Mouse (Mus musculus) forebrain, embryonic 11.5 days (tissue): ENCODE data around the gene Eif4h. TPM values are rescaled to one million over a fixed set of nuclear protein-coding genes. Genes with fewer than 3 reads are reported as not detected.

Experiments
- ATAC-seq: fragments of 200-750 bp; cut with Nextera tagmentation; replicated peaks from 2 replicates; pipeline ENCODE4 v1.8.0; 2017; ENCODE audit warnings: moderate TSS enrichment; ENCODE audit not compliant: low FRiP score
- DNase-seq: peaks from one replicate; pipeline ENCODE4 v3.0.0-alpha.2; 2017; ENCODE audit warnings: low spot score
- H3K27ac ChIP-seq: fragments of 300-500 bp; sonication (generic); 2 replicates; pipeline ENCODE4 v1.5.1; 2014; ENCODE audit warnings: low read depth, low read length
- H3K27me3 ChIP-seq: fragments of 300-500 bp; sonication (generic); 2 replicates; pipeline ENCODE4 v1.6.1; 2014; ENCODE audit warnings: mild to moderate bottlenecking, low read length, mixed read lengths; ENCODE audit not compliant: control insufficient read depth, insufficient read depth
- H3K36me3 ChIP-seq: fragments of 300-500 bp; sonication (generic); 2 replicates; pipeline ENCODE4 v1.6.1; 2014; ENCODE audit warnings: mild to moderate bottlenecking, low read length, moderate library complexity, mixed read lengths; ENCODE audit not compliant: control insufficient read depth, insufficient read depth
- H3K4me1 ChIP-seq: fragments of 300-500 bp; sonication (generic); replicated peaks from 2 replicates; pipeline ENCODE4 v1.6.1; 2014; ENCODE audit warnings: low read length, mixed read lengths; ENCODE audit not compliant: control insufficient read depth, insufficient read depth
- H3K4me2 ChIP-seq: fragments of 300-500 bp; sonication (generic); 2 replicates; pipeline ENCODE4 v1.6.1; 2014; ENCODE audit warnings: low read depth, mild to moderate bottlenecking, low read length, moderate library complexity, mixed read lengths; ENCODE audit not compliant: severe bottlenecking
- H3K4me3 ChIP-seq: fragments of 300-500 bp; sonication (generic); 2 replicates; pipeline ENCODE4 v1.5.1; 2014; ENCODE audit warnings: low read depth, low read length
- H3K9ac ChIP-seq: fragments of 300-500 bp; sonication (generic); 2 replicates; pipeline ENCODE4 v1.6.1; 2014; ENCODE audit warnings: low read length
- H3K9me3 ChIP-seq: fragments of 300-500 bp; sonication (generic); 2 replicates; pipeline ENCODE4 v1.6.1; 2016; ENCODE audit warnings: low read length, mixed read lengths; ENCODE audit not compliant: control insufficient read depth
- WGBS: fragments of 180-500 bp; shearing (Covaris S2); extraction: QIAGEN DNeasy Blood & Tissue Kit; methylation state at CpG from one replicate; pipeline ENCODE4 v1.1.7; 2014; 5-methylcytosine and 5-hydroxymethylcytosine counted together
- polyA plus RNA-seq: library from polyadenylated mRNA; unstranded; fragments of >200 nt; fragmentation: Nextera tagmentation; extraction: Ambion mirVana; gene quantifications from 2 replicates; pipeline ENCODE4 v1.2.1, GENCODE M21; 2014

Gene Eif4h
- polyA plus RNA-seq, 1 experiment from 2014 or later, result 493 TPM

- peaks cover 5% of the 10 kb centered on the region for H3K4me1 ChIP-seq
- no peaks in the 10 kb centered on the region for H3K9me3 ChIP-seq
- ATAC-seq (no peak), DNase-seq (no peak)
- H3K4me2 ChIP-seq, result peak overlapping the region; percentile 71; the same call in 1 of the 2 replicates
- H3K9ac ChIP-seq, result no peak overlapping the region; the same call in 1 of the 2 replicates
- H3K4me3 ChIP-seq, result peak overlapping the region; percentile 85
- no peaks in the 10 kb centered on the region for H3K27me3 ChIP-seq
- no peaks in the 10 kb centered on the region; the same call in 1 of the 2 replicates for H3K36me3 ChIP-seq
- 83% methylated on average over 3 of the region's 3 CpGs for WGBS
- H3K27ac ChIP-seq, result no peak overlapping the region
Observed at GRCm38 (mm10) chr5:134583884-134584213, 55.4 kb downstream of the Eif4h start.

GRCm38 (mm10) chr5:134583006-134583883 is 56.0 kb downstream of the Eif4h start:
- H3K4me2 ChIP-seq, result peak overlapping the region; percentile 71
- H3K9me3 ChIP-seq, result no peaks in the 10 kb centered on the region
- peak overlapping the region; percentile 82 for H3K9ac ChIP-seq
- H3K4me3 ChIP-seq, result peak overlapping the region; percentile 85
- ATAC-seq, result no peak
- WGBS, result 34% methylated on average over 15 of the region's 15 CpGs
- H3K36me3 ChIP-seq, result no peaks in the 10 kb centered on the region
- no peaks in the 10 kb centered on the region for H3K27me3 ChIP-seq
- H3K4me1 ChIP-seq, result peaks cover 5% of the 10 kb centered on the region
- no peak overlapping the region for H3K27ac ChIP-seq
- DNase-seq, result no peak

GRCm38 (mm10) chr5:134582221-134582907 is 56.9 kb downstream of the Eif4h start:
- no peaks in the 10 kb centered on the region for H3K27me3 ChIP-seq
- no peaks in the 10 kb centered on the region for H3K36me3 ChIP-seq
- H3K27ac ChIP-seq, result no peak overlapping the region
- DNase-seq (peak; percentile 97), ATAC-seq (peak; percentile 94)
- H3K4me2 ChIP-seq, result peak overlapping the region; percentile 71
- H3K9ac ChIP-seq, result peak overlapping the region; percentile 82
- peaks cover 5% of the 10 kb centered on the region for H3K4me1 ChIP-seq
- no peaks in the 10 kb centered on the region for H3K9me3 ChIP-seq
- WGBS, result 7% methylated on average over 28 of the region's 30 CpGs
- H3K4me3 ChIP-seq, result peak overlapping the region; percentile 85

DNA sequence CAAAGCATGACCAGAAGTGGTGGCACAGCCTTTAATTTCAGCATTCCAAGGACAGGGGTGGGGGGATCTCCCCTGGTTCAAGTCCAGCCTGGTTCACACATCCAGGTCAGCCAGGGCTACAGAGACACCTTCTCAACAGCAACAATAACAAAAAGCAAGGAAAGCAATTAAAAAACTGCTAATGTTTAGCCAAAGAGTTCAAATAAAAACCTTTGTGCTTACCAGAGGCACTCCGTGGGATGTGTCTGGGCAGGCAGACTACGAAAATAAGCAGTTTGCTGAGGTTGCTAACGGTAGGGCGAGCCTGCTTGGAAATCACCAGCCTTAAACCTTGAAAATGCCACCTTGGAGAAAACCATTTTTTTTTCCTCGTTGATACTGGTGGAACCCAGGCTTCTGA is 58.1 kb downstream of the Eif4h start, which contains the start of gene Rfc2:
Gene Rfc2, plus strand, starts transcription at position 221 of the 400 bp plus-strand sequence.
- Histone ChIP-seq H3K4me3 (no peak within 1 kb of the TSS), H3K9me3 (no peaks in the 10 kb centered on the region), H3K36me3 (no peaks in the 10 kb centered on the region), H3K4me2 (no peak within 1 kb of the TSS), H3K9ac (no peak within 1 kb of the TSS), H3K27me3 (no peaks in the 10 kb centered on the region), H3K4me1 (peaks cover 5% of the 10 kb centered on the region), H3K27ac (no peak within 1 kb of the TSS)
- DNase-seq (no peak), ATAC-seq (no peak)
- WGBS, result 88% methylated on average over 5 of the region's 5 CpGs

DNA sequence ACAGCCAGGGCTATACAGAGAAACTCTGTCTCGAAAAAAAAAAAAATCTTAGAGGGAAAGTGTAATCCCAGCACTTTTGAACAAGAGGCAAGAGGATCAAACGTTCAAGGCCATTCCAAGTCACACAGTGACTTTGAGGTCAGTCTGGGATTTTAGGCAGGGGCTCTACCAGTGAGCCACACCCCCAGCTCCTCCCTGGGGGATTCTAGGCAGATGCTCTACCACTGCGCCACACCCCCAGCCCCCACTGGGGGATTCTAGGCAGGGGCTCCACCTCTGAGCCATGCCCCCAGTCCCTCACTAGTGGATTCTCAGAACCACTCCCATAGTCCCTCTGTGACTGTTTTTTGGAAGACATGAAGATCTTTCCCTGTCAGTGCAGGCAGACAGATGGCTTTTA is 60.2 kb downstream of the Eif4h start:
- ATAC-seq (no peak), DNase-seq (no peak)
- 66% methylated on average over 3 of the region's 3 CpGs for WGBS

DNA sequence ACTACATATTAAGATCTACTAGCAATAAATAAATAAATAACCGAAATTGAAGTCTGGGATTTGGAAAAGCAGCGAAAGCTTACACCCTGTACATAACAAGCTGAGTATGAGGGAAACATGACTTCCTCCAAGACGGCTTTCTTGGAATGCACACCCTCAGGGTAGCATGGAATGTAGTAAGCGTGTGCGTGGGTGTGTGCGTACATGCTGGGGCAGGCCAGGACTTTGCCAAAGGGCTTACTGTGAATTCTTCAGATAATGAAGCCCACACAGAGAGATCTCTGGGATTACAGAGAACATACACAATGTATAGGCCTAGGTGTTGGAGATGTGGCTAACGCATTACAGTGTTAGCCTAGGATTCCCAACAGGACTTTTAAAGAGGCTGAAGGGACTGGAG is 61.8 kb downstream of the Eif4h start:
- Histone ChIP-seq H3K9ac (no peak overlapping the region), H3K27ac (no peak overlapping the region), H3K36me3 (no peaks in the 10 kb centered on the region), H3K4me1 (no peaks in the 10 kb centered on the region), H3K9me3 (no peaks in the 10 kb centered on the region), H3K4me3 (no peak overlapping the region), H3K27me3 (no peaks in the 10 kb centered on the region), H3K4me2 (no peak overlapping the region)
- 90% methylated on average over 7 of the region's 7 CpGs for WGBS
- DNase-seq (no peak), ATAC-seq (no peak)

More for the DNA sequence above, 60.2 kb downstream of the Eif4h start:
- H3K9me3 ChIP-seq, result no peaks in the 10 kb centered on the region
- no peak overlapping the region for H3K4me3 ChIP-seq
- H3K36me3 ChIP-seq, result no peaks in the 10 kb centered on the region
- no peak overlapping the region for H3K27ac ChIP-seq
- H3K9ac ChIP-seq, result no peak overlapping the region
- peaks cover 5% of the 10 kb centered on the region for H3K4me1 ChIP-seq
- no peaks in the 10 kb centered on the region for H3K27me3 ChIP-seq
- no peak overlapping the region for H3K4me2 ChIP-seq

- Histone ChIP-seq H3K9me3 (no peaks in the 10 kb centered on the region), H3K27ac (no peak overlapping the region), H3K4me1 (no peaks in the 10 kb centered on the region; the same call in 1 of the 2 replicates), H3K9ac (no peak overlapping the region), H3K36me3 (no peaks in the 10 kb centered on the region), H3K27me3 (no peaks in the 10 kb centered on the region), H3K4me3 (no peak overlapping the region), H3K4me2 (no peak overlapping the region)
- WGBS, result 83% methylated on average over 14 of the region's 14 CpGs
- no peak for ATAC-seq
- no peak for DNase-seq
Observed at GRCm38 (mm10) chr5:134576517-134577220, 62.6 kb downstream of the Eif4h start.

GRCm38 (mm10) chr5:134575833-134576232 is 63.5 kb downstream of the Eif4h start:
- no peak overlapping the region for H3K4me2 ChIP-seq
- H3K4me1 ChIP-seq, result no peaks in the 10 kb centered on the region; the same call in 1 of the 2 replicates
- 94% methylated on average over 5 of the region's 5 CpGs for WGBS
- no peak overlapping the region for H3K4me3 ChIP-seq
- H3K36me3 ChIP-seq, result no peaks in the 10 kb centered on the region
- DNase-seq (no peak), ATAC-seq (no peak)
- no peak overlapping the region for H3K9ac ChIP-seq
- H3K27ac ChIP-seq, result no peak overlapping the region
- H3K9me3 ChIP-seq, result no peaks in the 10 kb centered on the region
- H3K27me3 ChIP-seq, result no peaks in the 10 kb centered on the region
